Mouse (Mus musculus) NIH3T3 (cell line): ENCODE results near the gene Yap1.
"Not testable (repeated sequence)": the region's sequence is repeated elsewhere in the genome, so short reads cannot be mapped to it uniquely, and the experiment has no call there.

Source experiments
- DNase-seq: peaks from one replicate; pipeline ENCODE4 v3.0.0-alpha.2; 2012; ENCODE audit warnings: low read depth

Gene Yap1

DNA sequence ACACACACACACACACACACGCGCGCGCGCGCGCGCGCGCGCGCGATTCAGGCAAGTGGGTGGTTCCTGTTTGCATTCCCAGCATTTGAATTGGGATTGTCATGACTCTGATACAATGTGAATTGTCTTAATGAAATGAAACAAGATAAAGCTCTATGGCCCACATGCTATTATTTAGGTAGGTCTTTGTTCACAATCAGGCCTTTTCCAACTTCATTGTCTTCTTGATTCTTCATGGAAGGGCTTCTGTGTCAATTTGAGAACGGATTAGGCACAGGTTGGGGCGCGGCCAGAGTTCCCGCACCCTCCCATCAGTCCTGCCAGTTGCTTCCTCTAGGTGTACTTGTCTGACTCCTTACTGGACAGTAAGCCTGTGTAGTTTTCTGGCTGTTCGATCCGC is 90.4 kb downstream of the Yap1 start:
- DNase-seq = no peak

DNA sequence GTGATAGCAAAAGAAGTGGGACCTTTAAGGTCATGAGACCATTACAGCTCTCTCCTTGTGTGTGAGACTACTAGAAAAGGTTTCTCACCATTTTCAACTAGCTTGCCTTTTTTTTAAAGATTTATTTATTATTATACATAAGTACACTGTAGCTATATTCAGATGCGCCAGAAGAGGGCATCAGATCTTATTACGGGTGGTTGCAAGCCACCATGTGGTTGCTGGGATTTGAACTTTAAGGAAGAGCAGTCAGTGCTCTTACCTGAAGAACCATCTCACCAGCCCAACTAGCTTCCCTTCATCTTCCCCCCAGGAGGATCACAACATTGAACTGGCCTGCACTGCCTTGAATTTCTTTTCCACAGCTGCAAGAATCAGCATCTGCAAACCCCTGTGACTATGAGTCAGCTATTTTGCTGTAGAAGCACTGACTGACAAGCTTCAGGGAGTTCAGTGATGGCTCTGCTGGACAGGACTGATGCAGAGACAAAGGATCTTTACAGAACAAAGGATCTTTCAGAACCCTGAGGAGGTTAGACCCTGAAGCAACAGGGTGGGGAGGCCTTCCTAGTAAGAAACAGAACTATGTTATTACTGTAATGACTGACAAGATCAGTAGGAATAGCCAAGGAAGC is 96.9 kb downstream of the Yap1 start:
- peak; percentile 48 for DNase-seq

DNA sequence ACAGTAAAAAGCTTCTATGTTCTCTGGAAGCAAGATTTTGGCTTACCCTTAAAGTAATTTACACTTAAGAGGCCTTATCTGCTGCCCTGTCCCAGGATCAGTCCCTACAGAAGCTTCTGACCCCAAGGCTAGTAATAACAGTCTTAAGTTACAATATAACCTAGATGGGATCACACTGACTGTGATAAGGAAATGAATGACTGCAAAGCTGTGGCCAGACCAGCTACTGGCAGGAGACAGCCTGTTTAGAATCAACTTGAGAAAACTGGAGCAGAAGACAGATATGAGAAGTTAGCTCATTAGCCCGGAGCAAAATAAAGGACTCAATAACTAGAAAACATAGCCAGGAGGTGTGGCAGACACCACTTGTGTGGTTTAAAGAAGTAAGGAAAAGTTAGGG is 97.8 kb downstream of the Yap1 start:
- no peak for DNase-seq

DNA sequence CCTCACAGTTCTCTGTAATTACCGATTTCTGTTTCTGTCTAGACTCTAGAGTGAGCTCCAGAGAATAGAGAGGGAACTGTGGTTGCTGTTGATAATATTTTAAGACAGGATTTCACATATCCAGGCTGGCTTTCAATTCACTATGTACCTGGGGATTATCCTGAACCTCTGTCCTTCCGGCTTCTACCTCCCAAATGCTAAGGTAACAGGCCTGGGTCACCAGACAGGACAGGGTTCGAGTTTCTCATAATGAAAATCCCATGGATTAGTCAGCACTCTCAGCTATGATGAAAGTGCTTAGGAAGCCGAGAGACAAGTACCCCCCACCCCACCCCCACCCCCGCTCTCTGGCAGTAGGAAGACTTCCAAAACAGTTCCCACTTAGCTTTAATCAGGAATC is 100.6 kb downstream of the Yap1 start:
- no peak for DNase-seq

DNA sequence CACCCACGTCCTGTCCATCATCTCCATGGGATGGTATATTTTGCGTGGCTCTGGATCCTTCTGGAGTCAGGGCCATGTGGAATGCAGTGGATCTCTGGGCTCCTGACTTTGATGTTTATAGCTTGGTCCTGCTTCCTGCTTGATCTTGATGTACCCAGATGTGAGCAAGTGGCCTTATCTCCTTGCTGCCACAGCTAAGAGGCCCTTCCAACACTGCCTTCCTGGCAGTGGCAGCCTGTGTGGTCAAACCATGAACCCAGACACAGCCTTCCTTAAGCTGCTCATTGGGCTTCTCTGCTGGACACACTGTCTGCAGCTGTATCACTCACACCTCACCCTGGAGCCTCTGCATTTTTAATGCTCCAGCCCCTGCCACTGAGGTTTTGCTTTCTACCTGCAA is 101.1 kb downstream of the Yap1 start:
- DNase-seq = no peak

DNA sequence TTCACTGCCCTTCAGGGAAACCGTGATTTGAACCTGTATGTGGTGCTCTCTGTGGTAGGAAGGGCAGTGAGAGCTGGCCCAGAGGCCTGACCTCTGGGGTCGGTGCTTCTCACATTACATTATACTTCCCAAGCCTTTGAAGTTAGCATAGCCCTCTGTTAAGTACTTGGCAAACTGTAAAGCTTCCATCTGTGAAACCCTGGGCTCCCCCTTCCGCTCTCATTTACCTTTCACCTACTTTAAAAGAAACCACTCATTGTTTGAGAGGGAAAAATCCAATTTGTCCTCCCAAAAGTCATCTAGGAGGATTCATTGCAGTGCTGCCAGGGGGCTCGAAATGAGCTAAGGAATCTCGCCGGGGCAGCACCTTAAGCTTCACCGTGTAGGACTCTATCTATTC is 102.1 kb downstream of the Yap1 start:
- DNase-seq = peak; percentile 28

DNA sequence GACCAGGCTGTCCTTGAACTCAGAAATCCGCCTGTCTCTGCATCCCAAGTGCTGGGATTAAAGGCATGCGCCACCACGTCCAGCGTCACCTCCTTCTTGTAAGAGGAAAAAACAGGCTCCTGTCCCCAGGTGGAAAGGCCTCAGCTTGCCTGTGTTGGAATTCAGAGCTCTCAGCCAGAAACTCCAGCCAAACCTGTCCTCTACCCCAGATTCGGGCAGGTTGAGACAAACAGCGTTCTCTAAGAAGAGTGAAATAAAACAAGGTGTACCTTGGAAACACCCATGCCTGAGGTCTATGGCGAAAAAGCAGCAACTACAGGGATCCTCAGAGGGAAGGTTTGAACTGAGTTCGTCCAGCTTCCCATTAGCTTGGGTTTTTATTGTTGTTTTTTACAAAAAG is 103.4 kb downstream of the Yap1 start:
- DNase-seq = no peak

DNA sequence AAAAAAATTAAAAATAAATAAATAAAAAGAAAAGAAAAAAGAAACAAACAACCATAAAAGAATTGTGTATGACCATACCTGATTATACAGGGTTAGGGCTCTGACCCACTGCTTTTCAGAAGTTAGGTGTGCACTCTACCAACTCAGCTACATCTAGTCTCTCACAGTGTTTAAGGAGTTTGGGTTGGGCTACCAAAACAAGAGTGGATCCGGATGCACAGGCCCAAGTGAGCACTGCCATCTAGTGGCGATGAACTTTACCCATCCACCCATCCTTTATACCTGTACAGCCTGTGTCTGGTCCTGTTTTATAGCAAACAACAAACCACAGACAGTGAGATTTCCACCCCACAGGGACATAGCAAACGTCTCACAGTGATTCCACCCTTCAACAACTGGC is 106.9 kb downstream of the Yap1 start:
- DNase-seq = peak; percentile 82

DNA sequence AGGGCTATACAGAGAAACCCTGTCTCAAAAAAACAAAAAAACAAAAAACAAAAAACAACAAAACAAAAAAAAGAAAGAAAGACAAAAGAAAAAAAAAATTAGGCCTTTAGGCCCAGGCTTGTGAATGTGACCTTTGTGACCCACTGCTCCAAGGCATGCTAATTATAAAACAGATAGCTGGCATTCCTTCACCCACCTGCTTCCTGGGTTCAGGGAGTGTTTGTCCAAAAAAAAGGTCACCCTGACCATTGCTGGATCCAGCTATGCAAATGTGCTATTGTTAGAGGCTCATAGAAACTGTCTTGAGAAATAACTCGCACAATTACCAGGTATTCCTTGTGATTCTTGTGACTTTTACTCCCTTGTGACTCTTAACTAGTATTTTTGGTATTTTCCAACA is 112.6 kb downstream of the Yap1 start:
- DNase-seq = not testable (repeated sequence)

DNA sequence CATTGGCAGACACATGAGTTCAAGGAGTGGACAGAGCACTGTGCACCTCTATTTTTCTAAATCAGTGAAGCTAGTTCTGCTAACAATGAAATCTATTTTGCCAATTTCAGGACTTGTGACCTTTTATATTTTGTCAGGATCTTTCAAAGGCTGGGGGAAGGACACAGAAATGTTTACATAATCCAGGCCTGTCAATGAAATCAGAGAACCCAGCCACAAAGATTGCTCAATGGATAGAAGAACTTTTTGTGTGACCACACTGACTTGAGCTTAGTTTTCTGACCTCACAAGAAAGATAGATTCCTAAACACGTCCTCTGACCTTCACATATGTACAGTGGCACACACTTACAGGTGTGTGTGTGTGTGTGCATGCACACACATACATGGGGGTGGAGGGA is 113.2 kb downstream of the Yap1 start:
- DNase-seq = no peak

DNA sequence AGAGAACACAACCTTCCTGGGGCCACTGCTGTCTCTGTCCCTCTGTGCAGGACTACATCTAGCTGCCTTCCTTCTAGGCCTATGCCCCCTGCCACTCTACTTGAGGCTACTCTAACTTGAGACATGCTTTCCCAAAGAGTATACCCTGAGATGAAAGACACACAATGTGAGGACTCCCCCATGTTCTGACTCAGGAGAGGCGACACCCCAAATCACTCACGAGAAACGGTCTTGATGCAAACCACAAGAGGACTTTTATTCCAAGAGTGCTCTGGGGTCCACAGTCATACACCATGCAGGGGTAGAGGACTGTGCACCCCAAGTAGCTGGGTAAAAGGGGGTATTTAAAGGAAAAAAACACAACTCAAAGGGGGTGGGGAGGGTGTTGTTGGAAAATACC is 120.0 kb downstream of the Yap1 start:
- DNase-seq = no peak

DNA sequence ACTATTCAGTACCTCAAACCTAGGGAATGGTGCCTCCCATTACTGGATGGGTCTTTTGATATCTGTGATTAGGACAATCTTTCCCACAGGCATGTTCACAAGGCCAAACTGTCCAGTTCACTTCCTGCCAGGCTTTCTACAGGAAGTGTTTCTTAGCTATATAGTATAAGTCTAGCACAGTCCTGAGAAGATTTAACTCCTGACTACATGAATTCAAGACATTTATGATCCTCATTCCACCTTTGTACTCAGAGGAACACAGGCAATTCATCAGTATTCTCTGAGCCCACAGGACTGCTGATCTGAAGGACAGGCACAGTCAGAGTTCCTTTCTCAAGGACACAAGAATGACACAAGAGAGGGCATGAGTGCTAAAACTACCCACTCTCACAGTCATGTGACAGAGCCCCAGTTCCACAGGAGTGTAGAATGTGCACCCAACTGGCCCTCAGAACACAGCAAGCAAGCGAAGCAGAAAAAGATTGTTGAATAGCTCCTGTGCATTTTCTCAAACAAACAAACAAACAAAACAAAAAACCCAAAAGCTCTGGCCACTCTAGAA is 122.0 kb downstream of the Yap1 start:
- DNase-seq = no peak
